Mouse (Mus musculus) bone marrow macrophage, adult 2 months (primary cell): ENCODE results near the gene Lrrc26. TPM values are rescaled to one million over a fixed set of nuclear protein-coding genes. Genes with fewer than 3 reads are reported as not detected.

Experiments used
- H3K27ac ChIP-seq: 2 replicates; pipeline ENCODE4 v1.5.1; 2012; ENCODE audit warnings: low read depth, low read length; ENCODE audit not compliant: insufficient read depth
- H3K4me1 ChIP-seq: 2 replicates; pipeline ENCODE4 v1.6.1; 2012; ENCODE audit warnings: low read length; ENCODE audit not compliant: control insufficient read depth, insufficient read depth
- H3K4me3 ChIP-seq: 2 replicates; pipeline ENCODE4 v1.5.1; 2012; ENCODE audit warnings: mild to moderate bottlenecking, low read length, moderate library complexity; ENCODE audit not compliant: insufficient read depth
- CTCF ChIP-seq: IDR thresholded peaks from 2 replicates; pipeline ENCODE4 v1.5.1; 2012; ENCODE audit warnings: low read depth, mild to moderate bottlenecking, low read length, moderate library complexity
- POLR2A ChIP-seq: IDR thresholded peaks from 2 replicates; pipeline ENCODE4 v1.6.1; 2012; ENCODE audit warnings: mild to moderate bottlenecking, low read depth, low read length, borderline replicate concordance
- polyA plus RNA-seq: library from polyadenylated mRNA; stranded (reverse); fragments of >200 nt; gene quantifications from 2 replicates; pipeline ENCODE4 v1.2.4, GENCODE M21; 2012; ENCODE audit not compliant: missing spikeins, insufficient read depth, insufficient read length

The Lrrc26 gene
- polyA plus RNA-seq, 1 experiment = not detected

GRCm38 (mm10) chr2:25288734-25289345 is 875 bp upstream of the Lrrc26 start:
- Histone ChIP-seq H3K4me3 (no peak overlapping the region), H3K4me1 (no peaks in the 10 kb centered on the region), H3K27ac (no peak overlapping the region)
- TF ChIP-seq POLR2A = no peak

DNA sequence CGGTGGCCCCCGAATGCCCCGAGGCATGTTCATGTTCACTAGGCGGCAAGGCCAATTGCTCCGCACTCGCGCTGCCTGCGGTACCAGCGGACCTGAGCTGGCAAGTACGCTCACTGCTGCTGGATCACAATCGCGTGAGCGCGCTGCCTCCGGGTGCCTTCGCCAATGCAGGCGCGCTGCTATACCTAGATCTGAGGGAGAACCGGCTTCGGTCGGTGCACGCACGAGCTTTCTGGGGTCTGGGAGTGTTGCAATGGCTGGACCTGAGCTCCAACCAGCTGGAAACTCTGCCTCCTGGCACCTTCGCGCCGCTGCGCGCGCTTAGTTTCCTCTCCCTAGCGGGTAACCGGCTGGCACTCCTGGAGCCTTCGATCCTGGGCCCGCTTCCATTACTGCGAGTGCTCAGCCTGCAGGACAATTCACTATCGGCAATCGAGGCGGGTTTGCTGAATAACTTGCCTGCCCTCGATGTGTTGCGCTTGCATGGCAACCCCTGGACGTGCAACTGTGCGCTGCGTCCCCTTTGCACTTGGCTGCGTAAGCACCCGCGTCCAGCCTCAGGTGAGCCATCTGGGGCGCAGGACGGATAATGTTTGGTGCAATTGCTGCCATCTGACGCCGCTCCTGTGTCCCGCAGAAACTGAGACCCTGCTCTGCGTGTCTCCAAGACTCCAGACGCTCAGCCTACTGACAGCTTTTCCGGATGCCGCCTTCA is 543 bp downstream of the Lrrc26 start:
- Histone ChIP-seq H3K27ac (no peak overlapping the region), H3K4me1 (no peaks in the 10 kb centered on the region), H3K4me3 (no peak overlapping the region)
- TF ChIP-seq CTCF (no peak), POLR2A (no peak)

DNA sequence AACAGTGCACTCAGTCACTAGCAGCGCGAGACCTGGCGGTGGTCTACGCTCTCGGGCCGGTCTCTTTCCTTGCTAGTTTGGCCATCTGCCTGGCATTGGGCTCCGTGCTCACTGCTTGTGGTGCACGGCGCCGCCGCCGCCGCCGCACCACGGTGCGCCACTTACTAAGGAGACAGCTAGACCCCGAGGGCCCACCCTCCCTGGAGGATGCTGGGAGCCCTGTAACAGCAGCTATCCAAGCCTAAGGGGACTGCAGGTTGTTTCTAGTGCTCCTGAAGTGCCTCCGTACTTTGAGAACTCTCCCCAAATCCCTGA is 1.1 kb downstream of the Lrrc26 start:
- no peak for TF ChIP-seq POLR2A
- no peak for TF ChIP-seq CTCF
- Histone ChIP-seq H3K4me3 (no peak overlapping the region), H3K4me1 (no peaks in the 10 kb centered on the region), H3K27ac (no peak overlapping the region)

DNA sequence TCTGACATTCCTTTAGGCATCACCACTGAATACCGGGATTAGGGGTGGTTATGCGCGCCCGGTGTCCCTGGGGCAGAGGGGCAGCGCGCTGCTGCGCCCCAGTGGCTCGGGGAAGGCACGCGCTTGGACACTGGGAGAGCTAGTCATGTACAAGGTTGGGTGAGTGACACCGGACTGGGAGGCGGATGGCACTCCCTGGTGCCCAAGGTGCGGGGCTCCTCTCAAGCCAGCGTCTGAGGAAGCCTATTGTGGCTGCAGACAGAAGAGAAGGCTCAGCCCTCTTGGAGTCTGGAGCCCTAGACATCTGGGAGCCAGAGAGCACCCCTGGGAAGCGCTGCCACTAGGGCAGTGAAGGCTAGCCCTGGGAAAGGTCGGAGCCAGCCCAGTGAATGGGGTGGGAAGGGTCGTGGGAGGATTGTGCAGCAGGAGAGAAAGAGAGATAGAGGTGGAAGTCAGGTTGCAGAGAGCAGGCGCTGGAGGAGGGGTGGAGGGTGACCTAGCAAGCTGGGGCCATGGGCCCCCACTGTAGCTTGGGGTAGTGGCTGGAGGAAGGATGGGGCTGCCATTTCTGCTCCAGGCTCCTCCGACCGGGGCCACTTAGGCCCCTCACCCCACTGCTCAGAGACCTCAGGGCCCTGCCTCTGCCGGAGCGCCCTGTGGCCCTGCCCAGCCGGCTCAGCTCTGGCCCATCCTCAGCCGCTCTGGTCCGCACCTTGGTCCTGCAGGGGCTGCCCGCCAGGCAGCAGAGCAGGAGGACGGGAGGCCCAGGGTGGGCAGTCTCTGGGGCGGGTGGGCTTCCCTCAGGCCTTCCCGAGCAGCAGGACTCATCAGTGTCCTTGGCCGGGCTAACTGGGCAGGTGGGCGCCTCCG is 1.7 kb downstream of the Lrrc26 start:
- H3K4me3 ChIP-seq = no peak overlapping the region
- TF ChIP-seq POLR2A = no peak
- TF ChIP-seq CTCF = no peak
- H3K4me1 ChIP-seq = no peaks in the 10 kb centered on the region
- no peak overlapping the region for H3K27ac ChIP-seq

DNA sequence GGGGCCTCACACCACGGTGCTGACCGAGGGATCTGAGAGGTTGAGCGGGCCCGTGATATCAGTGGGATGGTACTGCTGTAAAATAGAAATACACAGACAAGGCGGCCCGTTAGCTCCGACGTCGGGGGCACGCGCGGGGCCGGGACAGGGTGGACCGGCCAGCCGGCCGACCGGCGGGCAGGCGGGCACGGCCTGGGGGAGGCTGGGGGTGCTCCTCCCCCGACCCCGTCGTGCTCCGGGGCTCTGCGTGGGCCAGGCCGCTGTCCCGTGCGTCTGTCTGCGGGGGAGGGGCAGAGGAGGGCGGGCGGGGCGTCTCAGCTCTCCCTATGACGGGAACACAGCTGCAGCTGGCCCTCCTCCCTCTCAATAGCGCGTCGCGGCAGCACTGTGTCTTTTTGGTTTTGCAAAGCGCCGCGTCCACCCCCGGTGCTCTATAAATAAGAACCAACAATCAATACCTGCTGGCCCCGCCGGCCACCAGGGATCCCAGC is 2.4 kb downstream of the Lrrc26 start:
- TF ChIP-seq CTCF (no peak), POLR2A (no peak)
- H3K4me1 ChIP-seq = no peaks in the 10 kb centered on the region
- no peak overlapping the region for H3K4me3 ChIP-seq
- no peak overlapping the region for H3K27ac ChIP-seq

DNA sequence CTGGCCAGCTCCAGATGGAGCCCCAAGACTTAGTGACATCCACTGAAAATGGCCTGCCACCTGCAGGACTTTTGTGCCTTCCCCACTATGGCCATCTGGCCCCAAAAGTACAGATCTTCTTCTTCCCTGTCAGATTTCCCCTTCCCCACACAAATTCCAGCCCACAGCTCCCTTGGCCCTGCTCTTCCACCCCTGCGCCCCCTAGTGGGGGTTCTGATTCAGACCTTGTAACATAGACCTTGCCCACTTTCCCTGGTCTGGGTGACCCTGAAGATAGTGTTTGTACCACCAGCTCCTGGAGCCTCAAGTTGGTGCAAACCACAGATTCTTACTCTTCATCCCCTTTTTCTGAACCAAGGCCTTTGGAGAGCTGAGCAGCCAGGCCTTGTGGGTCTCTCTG is 3.1 kb downstream of the Lrrc26 start:
- H3K4me3 ChIP-seq = no peak overlapping the region
- no peaks in the 10 kb centered on the region for H3K4me1 ChIP-seq
- TF ChIP-seq POLR2A = no peak
- TF ChIP-seq CTCF = peak; percentile 86
- H3K27ac ChIP-seq = no peak overlapping the region

- TF ChIP-seq POLR2A (no peak), CTCF (no peak)
- Histone ChIP-seq H3K27ac (no peak overlapping the region), H3K4me3 (no peak overlapping the region), H3K4me1 (no peaks in the 10 kb centered on the region)
Measured at GRCm38 (mm10) chr2:25293706-25294105, 4.0 kb downstream of the Lrrc26 start.

DNA sequence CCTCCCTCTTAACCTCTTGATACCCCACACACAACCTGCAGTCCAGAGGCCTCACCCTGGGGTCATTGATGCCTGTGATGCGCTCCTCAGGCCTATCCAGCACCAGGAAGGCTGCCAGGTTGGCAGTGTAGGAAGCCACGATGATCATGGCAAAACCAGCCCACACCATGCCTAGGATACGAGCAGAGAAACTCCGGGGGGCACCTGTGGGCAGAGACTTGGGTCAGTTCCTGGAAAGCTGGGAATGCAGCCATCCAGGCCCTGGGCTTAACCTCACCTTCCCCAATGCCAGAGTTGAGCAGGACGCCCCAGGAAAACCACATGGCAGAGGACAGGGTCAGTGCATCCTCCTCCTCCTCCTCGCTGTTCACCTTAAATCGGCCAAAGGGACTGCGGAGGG is 7.4 kb downstream of the Lrrc26 start:
- H3K4me3 ChIP-seq = no peak overlapping the region

GRCm38 (mm10) chr2:25298046-25298445 is 8.3 kb downstream of the Lrrc26 start:
- TF ChIP-seq POLR2A = no peak
- TF ChIP-seq CTCF = no peak

More for the DNA sequence above, 7.4 kb downstream of the Lrrc26 start:
- Histone ChIP-seq H3K27ac (no peak overlapping the region), H3K4me1 (no peaks in the 10 kb centered on the region)
- TF ChIP-seq POLR2A (no peak), CTCF (no peak)

GRCm38 (mm10) chr2:25303452-25303851 is 13.7 kb downstream of the Lrrc26 start:
- 0 out of 2 replicates have a peak, but pooled peaks cover 2% of the 10 kb centered on the region for H3K4me1 ChIP-seq
- TF ChIP-seq CTCF (no peak), POLR2A (no peak)
- no peak overlapping the region for H3K27ac ChIP-seq
- H3K4me3 ChIP-seq = no peak overlapping the region

More at GRCm38 (mm10) chr2:25298046-25298445, 8.3 kb downstream of the Lrrc26 start:
- Histone ChIP-seq H3K27ac (no peak overlapping the region), H3K4me1 (no peaks in the 10 kb centered on the region), H3K4me3 (no peak overlapping the region)
